Mouse (Mus musculus) embryonic fibroblast, embryonic 13.5 days (primary cell): ENCODE data around the gene Crispld2. TPM values are rescaled to one million over a fixed set of nuclear protein-coding genes. Genes with fewer than 3 reads are reported as not detected.

Experiments used
- H3K27ac ChIP-seq: 2 replicates; pipeline ENCODE4 v1.5.1; 2012; ENCODE audit warnings: low read length, control low read depth, inconsistent platforms; ENCODE audit not compliant: insufficient read depth
- H3K4me1 ChIP-seq: 2 replicates; pipeline ENCODE4 v1.6.1; 2011; ENCODE audit warnings: low read length; ENCODE audit not compliant: control insufficient read depth, insufficient read depth
- H3K4me3 ChIP-seq: 2 replicates; pipeline ENCODE4 v1.5.1; 2011; ENCODE audit warnings: mild to moderate bottlenecking, control low read depth, low read length; ENCODE audit not compliant: insufficient read depth
- CTCF ChIP-seq: IDR thresholded peaks from 2 replicates; pipeline ENCODE4 v1.5.1; 2011; ENCODE audit warnings: mild to moderate bottlenecking, control low read depth, low read length, moderate library complexity, borderline replicate concordance; ENCODE audit not compliant: insufficient read depth
- POLR2A ChIP-seq: IDR thresholded peaks from 2 replicates; pipeline ENCODE4 v1.6.1; 2011; ENCODE audit warnings: low read depth, mild to moderate bottlenecking, control low read depth, low read length, moderate library complexity
- polyA plus RNA-seq: library from polyadenylated mRNA; stranded (reverse); fragments of >200 nt; gene quantifications from 2 replicates; pipeline ENCODE4 v1.2.4, GENCODE M21; 2011; ENCODE audit warnings: low read depth; ENCODE audit not compliant: missing spikeins, insufficient read length

Crispld2 gene
- polyA plus RNA-seq, 1 experiment = 41.4 TPM

DNA sequence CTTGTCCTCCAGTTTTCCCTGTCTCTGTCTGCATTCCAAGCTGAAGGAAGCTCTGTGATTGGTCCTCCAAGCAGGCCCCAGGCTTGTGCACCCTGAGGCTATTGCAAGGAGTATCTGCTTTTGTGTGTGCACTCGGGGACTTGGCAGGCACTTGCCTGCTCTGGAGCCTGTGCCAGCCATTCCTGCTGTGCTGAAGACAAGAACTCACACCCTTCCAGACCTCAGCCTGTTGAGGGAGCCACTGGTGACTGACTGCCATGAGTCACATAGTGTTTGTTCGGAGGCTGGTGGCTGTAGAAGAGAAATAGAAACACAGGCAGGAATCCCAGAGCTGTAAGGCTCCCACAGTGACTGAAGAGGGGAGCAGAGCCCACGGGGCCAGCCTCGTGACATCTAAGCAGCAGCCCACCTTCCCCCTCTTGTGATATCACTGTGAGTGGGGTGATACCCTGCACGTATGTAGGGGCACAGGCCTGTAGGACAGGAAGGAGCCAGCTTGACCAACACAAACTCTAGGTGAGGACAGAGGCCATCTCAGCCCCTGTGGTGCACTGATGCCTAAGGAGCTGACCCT, 31.6 kb upstream of the Crispld2 start:
- Histone ChIP-seq H3K4me3 (no peak overlapping the region), H3K27ac (no peak overlapping the region)

GRCm38 (mm10) chr8:119964859-119965258, 27.4 kb upstream of the Crispld2 start:
- no peaks in the 10 kb centered on the region; the same call in 1 of the 2 replicates for H3K4me1 ChIP-seq
- no peak overlapping the region for H3K4me3 ChIP-seq
- TF ChIP-seq POLR2A (no peak), CTCF (no peak)
- H3K27ac ChIP-seq = peak overlapping the region; percentile 55

More for the DNA sequence above, 31.6 kb upstream of the Crispld2 start:
- TF ChIP-seq POLR2A (no peak), CTCF (peak; percentile 15; the same call in 1 of the 2 replicates)
- no peaks in the 10 kb centered on the region; the same call in 1 of the 2 replicates for H3K4me1 ChIP-seq

GRCm38 (mm10) chr8:119967435-119967834, 24.8 kb upstream of the Crispld2 start:
- TF ChIP-seq CTCF (no peak), POLR2A (no peak)
- H3K4me3 ChIP-seq = no peak overlapping the region
- H3K4me1 ChIP-seq = no peaks in the 10 kb centered on the region; the same call in 1 of the 2 replicates

DNA sequence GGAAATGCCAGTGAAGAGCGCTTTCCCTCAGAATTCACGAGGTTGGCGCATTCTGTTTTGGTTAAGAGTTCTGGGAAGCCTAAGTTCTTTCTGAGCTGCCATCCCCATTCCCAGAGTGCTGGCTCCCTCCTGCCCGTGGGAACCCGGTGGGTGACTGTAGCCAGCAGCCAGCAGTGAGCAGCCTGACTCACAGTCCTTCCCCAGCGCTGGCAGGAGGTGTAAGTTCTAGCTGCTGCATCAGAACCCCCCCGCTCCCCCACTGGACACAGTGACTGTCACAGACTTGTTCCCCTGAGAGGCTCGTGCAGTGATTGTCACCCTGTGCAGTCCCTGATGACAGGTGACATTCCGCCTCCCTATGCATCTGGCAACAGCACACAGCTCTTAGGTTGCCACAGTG, 22.1 kb upstream of the Crispld2 start:
- no peak for TF ChIP-seq CTCF
- no peak for TF ChIP-seq POLR2A
- H3K4me3 ChIP-seq = no peak overlapping the region
- H3K27ac ChIP-seq = no peak overlapping the region
- H3K4me1 ChIP-seq = no peaks in the 10 kb centered on the region

More at GRCm38 (mm10) chr8:119967435-119967834, 24.8 kb upstream of the Crispld2 start:
- no peak overlapping the region for H3K27ac ChIP-seq

GRCm38 (mm10) chr8:119972558-119972957, 19.7 kb upstream of the Crispld2 start:
- H3K4me3 ChIP-seq = no peak overlapping the region
- H3K4me1 ChIP-seq = no peaks in the 10 kb centered on the region
- no peak overlapping the region for H3K27ac ChIP-seq
- no peak for TF ChIP-seq CTCF
- TF ChIP-seq POLR2A = no peak

DNA sequence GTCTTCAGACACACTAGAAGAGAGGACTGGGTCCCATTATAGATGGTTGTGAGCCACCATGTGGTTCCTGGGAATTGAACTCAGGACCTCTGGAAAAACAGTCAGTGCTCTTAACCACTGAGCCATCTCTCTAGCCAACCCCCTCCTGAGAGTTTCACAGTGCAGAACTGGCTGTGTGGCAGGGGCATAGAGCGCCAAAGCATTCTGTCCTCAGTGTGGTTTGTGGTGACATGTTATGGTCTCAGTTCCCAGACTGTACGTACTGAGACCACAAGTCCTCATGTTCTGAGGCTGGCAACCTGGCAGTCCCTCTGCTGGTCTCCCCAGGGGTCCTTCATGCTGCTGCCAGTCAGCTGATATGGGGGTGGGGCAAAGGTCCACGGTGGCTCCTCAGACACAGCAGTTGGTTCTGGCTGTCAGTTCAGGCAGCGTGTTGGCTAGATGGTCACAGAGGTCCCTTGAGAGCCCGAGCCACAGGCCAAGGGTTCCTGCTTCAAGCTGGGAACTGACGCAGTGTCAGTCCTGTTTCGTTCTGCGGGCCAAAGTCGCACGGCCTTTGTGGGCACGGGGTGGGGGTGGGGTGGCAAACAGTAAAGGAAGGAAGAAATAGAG, 13.4 kb upstream of the Crispld2 start:
- Histone ChIP-seq H3K4me3 (no peak overlapping the region), H3K27ac (no peak overlapping the region), H3K4me1 (no peaks in the 10 kb centered on the region; the same call in 1 of the 2 replicates)
- TF ChIP-seq POLR2A (no peak), CTCF (no peak)

DNA sequence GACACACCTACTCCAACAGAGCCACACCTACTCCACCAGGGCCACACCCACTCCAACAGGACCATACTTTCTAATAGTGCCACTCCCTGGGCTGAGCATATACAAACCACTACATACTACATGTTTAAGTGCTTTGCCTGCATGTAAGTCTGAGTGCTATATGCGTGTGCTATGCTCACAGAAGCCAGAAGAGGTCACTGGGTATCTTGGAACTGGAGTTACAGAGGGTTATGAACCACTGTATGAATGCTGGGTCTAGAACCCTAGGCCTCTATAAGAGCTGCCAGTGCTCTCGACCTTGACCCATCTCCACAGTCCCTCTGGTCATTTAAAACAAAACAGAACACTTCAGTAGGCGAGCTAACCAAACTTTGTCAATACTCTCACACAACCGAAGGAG, 11.0 kb upstream of the Crispld2 start:
- no peak overlapping the region for H3K4me3 ChIP-seq
- TF ChIP-seq POLR2A = no peak

DNA sequence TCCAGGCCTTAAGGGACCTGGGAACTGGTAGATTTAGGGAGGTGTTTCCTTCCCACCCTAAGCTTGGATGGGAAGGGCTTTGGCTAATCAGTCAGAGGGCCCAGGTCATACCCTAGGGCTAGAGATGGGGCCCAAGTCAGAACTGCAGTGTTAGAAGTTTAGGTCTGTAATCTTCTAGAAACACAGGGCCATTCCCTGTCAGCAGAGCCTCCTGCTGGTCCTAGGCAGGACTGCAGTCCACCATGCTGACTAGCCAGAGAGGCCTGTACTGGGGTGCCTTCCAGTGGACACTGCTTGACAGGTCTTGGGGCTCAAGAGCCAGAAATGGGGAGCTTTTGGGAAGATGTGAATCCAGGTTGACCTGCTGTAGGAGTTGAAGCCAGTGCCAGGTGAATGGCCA, 8.2 kb upstream of the Crispld2 start:
- no peak overlapping the region for H3K27ac ChIP-seq
- H3K4me3 ChIP-seq = no peak overlapping the region
- H3K4me1 ChIP-seq = peaks cover 5% of the 10 kb centered on the region; the same call in 1 of the 2 replicates
- TF ChIP-seq CTCF (no peak), POLR2A (no peak)

More for the DNA sequence above, 11.0 kb upstream of the Crispld2 start:
- no peaks in the 10 kb centered on the region; the same call in 1 of the 2 replicates for H3K4me1 ChIP-seq
- no peak overlapping the region for H3K27ac ChIP-seq

GRCm38 (mm10) chr8:119986174-119986573, 6.1 kb upstream of the Crispld2 start:
- Histone ChIP-seq H3K4me1 (peaks cover 5% of the 10 kb centered on the region; the same call in 1 of the 2 replicates), H3K4me3 (no peak overlapping the region), H3K27ac (no peak overlapping the region)
- TF ChIP-seq POLR2A (no peak), CTCF (no peak)

DNA sequence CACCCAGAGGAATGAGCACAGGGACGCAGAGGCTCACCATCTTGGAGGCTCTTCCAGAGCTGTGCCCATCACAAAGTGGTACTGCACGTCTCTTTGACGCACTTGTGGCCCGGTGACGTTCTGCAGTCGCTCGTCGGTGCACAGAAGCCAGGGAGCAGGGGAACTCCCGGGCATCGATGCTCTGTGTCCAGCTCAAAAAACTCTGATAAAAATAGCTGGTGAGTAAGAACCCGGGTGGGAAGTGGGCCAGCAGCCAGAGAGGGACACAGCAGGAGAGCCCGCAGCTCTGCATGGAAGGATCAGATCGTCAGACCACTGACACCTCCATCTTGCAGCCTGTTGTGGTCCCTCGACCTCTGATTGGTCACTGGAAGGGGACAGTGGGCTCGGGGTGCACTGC, 4.2 kb upstream of the Crispld2 start:
- H3K4me1 ChIP-seq = peaks cover 5% of the 10 kb centered on the region; the same call in 1 of the 2 replicates
- TF ChIP-seq CTCF (no peak), POLR2A (no peak)
- H3K27ac ChIP-seq = no peak overlapping the region
- H3K4me3 ChIP-seq = no peak overlapping the region
